Mouse (Mus musculus) layer of hippocampus, adult 9-10 months (tissue): ENCODE measurements at regions not wholly inside any gene's neighbourhood (a gene's known extent, or its start where the extent isn't known, plus 50 kb on each side); places are given as distances from the start of the nearest gene placed in this dataset.

Experiments used
- DNase-seq: peaks from one replicate; pipeline ENCODE4 v3.0.0; 2022; ENCODE audit warnings: low spot score

DNA sequence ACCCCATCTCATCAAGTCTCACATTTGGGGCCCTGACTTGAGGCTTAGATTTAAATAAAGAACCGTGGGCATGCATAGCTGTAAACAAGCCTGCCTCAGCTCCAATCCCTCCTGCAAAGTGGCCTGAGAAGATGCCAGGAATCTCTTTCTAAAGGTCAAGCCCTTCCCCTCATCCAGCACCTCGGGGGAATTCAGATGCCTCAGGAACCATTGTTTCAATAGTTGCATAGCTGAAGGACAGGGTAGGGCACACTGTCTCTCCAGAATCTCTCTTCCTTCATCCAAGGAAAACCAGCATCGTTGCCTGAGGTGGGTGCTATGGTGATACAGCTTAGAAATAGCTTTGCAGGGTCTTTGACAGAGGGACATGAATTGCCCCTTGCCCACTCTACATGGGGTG is 154.4 kb downstream of the Thbs2 start:
- DNase-seq, result no peak

DNA sequence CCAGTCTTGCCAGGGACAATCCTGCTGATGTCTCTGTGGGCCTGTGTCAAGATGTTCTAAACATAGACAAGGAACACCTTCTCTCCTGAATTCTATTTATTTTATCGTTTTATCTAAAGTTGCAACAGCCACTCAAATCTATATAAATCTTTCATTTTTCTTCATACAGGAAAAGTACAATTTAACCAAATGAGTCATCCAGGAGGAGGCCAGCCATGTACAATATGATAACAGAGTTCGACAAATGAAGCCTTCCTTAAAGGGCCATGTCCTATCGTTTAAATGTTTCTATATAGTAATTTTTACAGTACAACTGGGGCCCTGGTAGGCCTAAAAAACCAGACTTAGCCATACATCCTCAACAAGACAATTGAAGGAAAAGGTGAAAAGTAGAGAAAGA is 154.8 kb downstream of the Thbs2 start:
- no peak for DNase-seq

- no peak for DNase-seq
Measured at GRCm38 (mm10) chr17:14538527-14538926, 155.5 kb downstream of the Thbs2 start.

DNA sequence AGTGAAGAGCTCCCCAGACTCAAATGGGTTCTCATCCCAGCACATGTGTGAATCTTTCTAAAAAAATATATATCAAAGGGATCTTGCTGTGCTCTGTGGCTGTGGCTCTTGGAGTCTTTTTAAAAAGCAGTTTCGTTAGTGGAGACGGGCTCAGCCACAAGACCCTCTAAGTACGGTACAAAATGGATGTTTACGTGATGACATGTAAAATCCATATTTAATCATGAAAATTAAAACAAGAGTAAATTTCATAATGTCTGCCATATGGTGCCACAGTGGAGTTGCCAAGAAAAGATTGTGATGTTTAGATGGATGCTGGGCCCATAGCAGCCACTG is 161.1 kb downstream of the Thbs2 start:
- no peak for DNase-seq

DNA sequence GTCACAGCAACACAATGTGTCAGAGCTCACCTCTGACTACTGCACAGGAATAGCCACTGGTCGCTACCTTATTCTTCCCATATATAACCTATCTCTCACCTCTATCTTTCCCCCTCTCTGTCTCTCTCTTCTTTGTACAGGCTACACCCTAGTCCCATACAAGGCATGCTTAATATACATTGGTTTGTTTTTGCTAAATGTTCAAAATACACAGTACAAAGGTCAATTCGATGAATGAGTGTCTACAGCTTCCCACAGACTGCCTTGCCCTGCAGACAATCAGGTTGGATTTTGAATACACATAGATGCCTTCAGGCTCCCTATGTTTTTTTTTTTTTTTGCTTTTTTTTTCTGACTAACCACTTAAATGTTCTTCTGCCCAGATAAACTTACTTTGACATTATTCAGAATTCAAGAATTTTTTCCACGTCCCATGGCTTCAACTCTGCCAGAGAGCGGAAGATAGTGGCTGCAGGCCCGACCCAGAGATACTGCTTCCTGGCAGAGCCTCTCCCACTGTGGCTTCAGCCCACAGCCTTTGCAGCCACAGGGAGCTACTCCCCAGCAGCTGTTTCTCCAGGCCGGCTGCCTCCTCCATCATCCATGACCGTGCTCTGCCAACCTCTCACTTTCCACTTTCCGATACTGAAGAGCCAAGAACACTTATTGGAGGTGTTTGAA is 161.6 kb downstream of the Thbs2 start:
- no peak for DNase-seq

GRCm38 (mm10) chr17:14531796-14532195 is 162.2 kb downstream of the Thbs2 start:
- DNase-seq, result no peak

GRCm38 (mm10) chr17:14527691-14528090 is 166.3 kb downstream of the Thbs2 start:
- DNase-seq, result no peak

DNA sequence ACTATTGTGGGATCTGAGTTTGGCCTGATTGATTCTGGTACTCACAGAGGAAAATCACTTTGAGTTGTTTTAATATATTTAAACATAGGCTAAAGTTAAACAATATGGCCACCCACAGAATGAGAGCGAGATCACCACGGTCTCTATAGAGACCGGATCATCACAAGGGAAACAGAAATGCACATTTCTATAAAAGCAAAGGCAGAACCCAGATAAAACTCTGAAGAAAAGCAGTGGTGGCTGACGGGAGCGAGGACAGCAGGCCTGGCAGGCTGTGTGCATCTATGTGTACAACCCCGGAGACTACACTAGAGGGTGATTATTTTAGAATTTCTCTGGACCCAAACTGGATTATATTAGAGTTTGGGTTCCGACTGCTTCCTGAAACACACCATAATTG is 168.8 kb downstream of the Thbs2 start:
- DNase-seq, result no peak

DNA sequence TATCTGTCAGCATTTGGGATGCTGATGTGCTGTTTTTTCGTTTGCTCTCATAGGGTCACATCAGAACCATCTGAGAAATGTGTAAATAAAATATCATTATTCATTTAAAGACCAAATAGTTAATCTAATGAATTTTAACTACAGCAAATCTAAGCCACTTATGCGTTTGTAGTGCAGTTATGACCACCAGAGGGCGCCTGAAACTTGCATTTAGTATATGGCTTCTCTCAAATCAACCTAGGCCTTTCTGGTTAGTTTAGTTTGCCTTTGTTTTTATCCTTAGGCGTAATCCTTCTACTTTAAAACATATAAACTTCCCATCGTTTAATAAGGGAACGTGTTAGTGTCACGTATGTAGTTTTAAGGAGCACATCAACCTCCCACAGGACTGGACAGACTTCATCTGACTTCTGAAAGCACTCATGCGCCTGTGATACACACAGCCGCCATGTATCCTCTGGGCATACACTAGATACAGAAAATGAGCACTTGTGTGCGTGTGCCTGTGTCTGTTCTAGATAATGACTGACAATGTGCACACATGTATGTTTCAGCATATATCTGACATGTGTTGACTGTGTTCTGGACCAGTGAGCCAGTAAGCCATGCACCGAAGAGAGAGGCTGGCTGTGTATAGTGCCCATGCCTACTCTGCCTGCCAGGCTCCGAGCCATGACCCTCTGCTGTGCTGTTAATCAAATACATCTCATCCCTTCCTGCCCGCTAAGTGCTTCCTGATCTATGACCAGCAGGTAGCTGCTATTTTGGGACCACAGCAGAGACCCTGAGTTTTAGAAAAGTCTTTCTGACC is 169.4 kb downstream of the Thbs2 start:
- peak; percentile 47 for DNase-seq

GRCm38 (mm10) chr17:14522011-14522410 is 172.0 kb downstream of the Thbs2 start:
- no peak for DNase-seq

DNA sequence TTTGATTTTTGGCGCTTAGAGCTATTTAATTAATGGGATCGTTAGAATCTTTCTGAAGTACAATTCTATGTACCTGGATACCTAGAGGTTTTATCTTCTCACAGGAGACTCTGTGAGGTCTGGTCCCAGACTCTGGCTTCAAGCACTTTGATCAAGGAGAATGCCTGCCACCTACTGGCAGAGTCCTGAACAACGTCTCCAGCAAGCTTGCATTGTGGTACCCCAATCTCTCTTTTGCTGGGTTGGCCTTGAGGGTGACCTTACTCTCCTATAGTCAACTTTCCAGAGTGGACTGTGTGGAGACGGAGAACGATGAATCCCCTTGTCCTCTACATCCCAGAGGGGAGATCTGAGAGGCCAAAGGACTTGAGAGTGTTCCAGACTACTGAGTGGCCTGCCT is 173.5 kb downstream of the Thbs2 start:
- peak; percentile 51 for DNase-seq

- DNase-seq, result no peak
Measured at GRCm38 (mm10) chr17:14519367-14519766, 174.7 kb downstream of the Thbs2 start.

DNA sequence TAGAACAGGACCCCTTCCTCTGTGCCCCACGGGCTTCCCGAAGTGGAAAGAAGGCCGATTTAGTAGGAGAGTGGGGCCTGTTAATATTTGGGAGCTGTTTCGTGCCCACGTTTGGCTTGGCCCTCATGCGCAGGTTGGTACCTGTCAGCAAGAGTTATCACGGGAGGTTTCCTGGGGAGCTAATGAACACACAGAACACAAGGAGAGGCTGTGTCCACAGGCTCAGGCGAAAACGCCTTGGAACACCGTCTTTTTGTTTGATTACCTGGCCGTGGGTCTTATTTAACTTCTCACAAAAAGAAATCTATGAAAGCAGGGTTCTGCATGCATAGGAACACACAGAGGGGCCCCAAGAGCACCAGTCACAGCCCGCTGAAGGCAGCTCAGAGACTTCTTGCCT is 175.8 kb downstream of the Thbs2 start:
- no peak for DNase-seq

GRCm38 (mm10) chr17:14517368-14517767 is 176.7 kb downstream of the Thbs2 start:
- no peak for DNase-seq

DNA sequence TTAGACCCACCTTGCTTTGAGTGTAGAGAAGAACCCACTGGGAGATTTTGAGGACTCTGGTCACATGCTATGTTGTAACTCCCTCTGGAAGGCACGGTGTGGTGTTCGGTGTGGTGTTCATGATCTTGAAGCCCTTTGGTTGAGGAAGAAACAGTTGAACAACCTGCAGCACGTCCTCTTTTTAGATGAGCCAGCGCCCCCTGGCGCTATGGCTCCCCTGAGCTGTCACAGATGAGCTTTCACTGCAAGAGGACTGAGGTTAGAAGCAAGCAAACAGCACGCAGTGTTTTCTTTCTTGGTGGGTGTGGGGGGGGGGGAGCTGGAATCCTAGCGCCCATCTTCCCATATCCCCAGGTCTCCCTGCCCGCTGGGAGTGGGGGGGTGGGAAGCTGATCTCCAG is 177.9 kb downstream of the Thbs2 start:
- peak; percentile 33 for DNase-seq

- DNase-seq, result no peak
Measured at GRCm38 (mm10) chr17:14513454-14513853, 180.6 kb downstream of the Thbs2 start.

- no peak for DNase-seq
Measured at GRCm38 (mm10) chr17:14510486-14510885, 183.5 kb downstream of the Thbs2 start.

GRCm38 (mm10) chr17:14507111-14507510 is 186.9 kb downstream of the Thbs2 start:
- no peak for DNase-seq

GRCm38 (mm10) chr17:14506123-14506522 is 187.9 kb downstream of the Thbs2 start:
- DNase-seq, result no peak

- DNase-seq, result no peak
Measured at GRCm38 (mm10) chr17:14505415-14505814, 188.6 kb downstream of the Thbs2 start.

- DNase-seq, result no peak
Measured at GRCm38 (mm10) chr17:14503670-14504069, 190.4 kb downstream of the Thbs2 start.

- no peak for DNase-seq
Measured at GRCm38 (mm10) chr17:14501341-14501740, 192.7 kb downstream of the Thbs2 start.

- DNase-seq, result no peak
Measured at GRCm38 (mm10) chr17:14497086-14497485, 196.9 kb downstream of the Thbs2 start.
